Mouse (Mus musculus) heart, adult 10 weeks (tissue): ENCODE data around the gene Zdhhc11. TPM values are rescaled to one million over a fixed set of nuclear protein-coding genes. Genes with fewer than 3 reads are reported as not detected.

Experiments used
- polyA plus RNA-seq: library from polyadenylated mRNA; stranded (reverse); fragments of 350-450 nt; fragmentation: Illumina TruSeq; extraction: RNeasy Lipid Tissue Mini Kit (QIAGEN cat#74804); gene quantifications from one replicate; pipeline ENCODE4 v1.2.3, GENCODE M21; 2014; ENCODE audit warnings: low read depth, low replicate concordance

Gene Zdhhc11
- polyA plus RNA-seq: not detected

DNA sequence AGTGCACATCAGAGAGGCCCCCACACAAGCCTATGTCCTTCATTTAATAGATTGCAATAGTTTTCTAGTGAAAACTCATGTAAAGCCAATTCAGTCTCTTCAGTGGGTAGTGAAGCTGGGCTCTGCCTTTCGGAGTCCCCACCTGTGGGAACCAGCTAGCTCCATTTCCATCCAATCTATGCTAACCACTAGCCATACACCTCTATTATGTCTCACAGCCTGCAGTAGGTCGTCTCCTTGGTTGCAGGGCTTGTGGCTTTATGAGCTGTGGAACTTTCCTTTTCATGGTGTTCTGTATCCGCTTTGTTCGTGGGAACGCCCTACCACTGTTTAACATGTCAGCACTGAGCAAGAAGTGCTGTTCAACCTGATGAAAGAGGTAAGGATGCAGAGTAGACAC lies at the start of gene Zdhhc11:
Gene Zdhhc11 (plus strand): TSS at position 301 of the 400 bp plus-strand sequence.

GRCm38 (mm10) chr13:73937321-73938176 lies 26.1 kb upstream of the Zdhhc11 start, which contains the start of the genes Trip13 and Brd9:
Gene Trip13, minus strand, starts transcription at chr13:73937784.
Gene Brd9, plus strand, starts transcription at chr13:73937811.

DNA sequence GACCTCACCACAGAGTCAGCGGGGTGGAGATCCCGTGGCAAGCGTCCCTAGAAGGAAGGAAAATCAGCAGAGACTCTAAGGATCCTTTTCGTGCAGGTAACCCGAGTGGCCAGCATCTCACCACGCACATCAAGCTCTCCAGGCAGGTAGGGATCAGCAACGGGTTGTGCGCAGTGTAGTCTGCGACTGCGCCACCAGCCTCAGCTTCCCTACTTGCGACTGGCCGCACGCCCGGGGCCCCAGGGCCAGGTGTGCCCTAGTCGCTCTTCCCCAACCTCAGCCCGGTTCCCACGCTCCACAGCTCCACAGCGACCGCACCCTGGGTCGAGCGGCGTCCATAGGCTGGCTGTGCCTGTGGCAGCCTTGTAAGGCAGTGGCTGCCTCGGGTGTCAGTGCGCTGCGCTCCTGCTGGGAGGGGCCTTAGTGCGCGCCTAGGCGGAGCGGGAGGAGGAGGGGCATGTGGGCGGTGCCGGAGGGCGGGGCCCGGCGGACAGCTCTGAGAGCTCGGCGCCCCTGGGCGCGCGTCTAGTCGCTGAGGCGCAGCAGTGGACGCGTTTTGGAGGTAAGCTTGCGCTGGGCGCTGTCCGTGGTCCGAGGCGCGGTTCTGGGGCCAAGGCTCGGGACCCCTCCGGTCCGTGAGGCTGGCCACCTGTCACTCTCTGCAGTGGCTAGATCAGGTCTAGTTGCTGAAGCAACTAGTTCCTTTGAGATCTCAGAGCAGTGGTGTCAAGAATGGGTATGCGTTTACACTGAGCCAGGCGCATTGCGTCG lies 45.5 kb downstream of the Zdhhc11 start, which contains the start of gene Tppp:
Gene Tppp (plus strand): TSS at position 460 of the 771 bp plus-strand sequence.

Other genes with a start within 250 kb of the Zdhhc11 start
- 137 TPM for gene Slc12a7, start 230.8 kb upstream of the Zdhhc11 start, polyA plus RNA-seq
- gene Nkd2, start 116.2 kb upstream of the Zdhhc11 start, polyA plus RNA-seq: 1.8 TPM
- 0.31 TPM for gene Trip13, start 26.1 kb upstream of the Zdhhc11 start, polyA plus RNA-seq
- 40.4 TPM for gene Brd9, start 26.0 kb upstream of the Zdhhc11 start, polyA plus RNA-seq
- 19.4 TPM for gene Tppp, start 45.6 kb downstream of the Zdhhc11 start, polyA plus RNA-seq
- gene Cep72, start 98.4 kb downstream of the Zdhhc11 start, polyA plus RNA-seq: 0.52 TPM
- gene Slc9a3, start 157.6 kb downstream of the Zdhhc11 start, polyA plus RNA-seq: 0.68 TPM
- gene Exoc3, start 244.9 kb downstream of the Zdhhc11 start, polyA plus RNA-seq: 45.1 TPM